Mouse (Mus musculus) thymus, postnatal 36 days (tissue): ENCODE measurements around the gene Tmem234.

Experiments
- DNase-seq, 2 experiments: peaks; one replicate each; pipeline ENCODE4 v3.0.0; 2022; ENCODE audit warnings: mixed read lengths in 2 of 2

The Tmem234 gene

GRCm38 (mm10) chr4:129622803-129623535 lies 22.5 kb downstream of the Tmem234 start:
- DNase-seq, result no peak

GRCm38 (mm10) chr4:129623681-129624091 lies 23.2 kb downstream of the Tmem234 start, which contains the start of gene Ccdc28b:
Gene Ccdc28b, minus strand, starts transcription at chr4:129623947.
- peak; percentile 54 to 58 for DNase-seq

GRCm38 (mm10) chr4:129624281-129625028 lies 24.0 kb downstream of the Tmem234 start:
- DNase-seq, result peak; percentile 79 to 91

GRCm38 (mm10) chr4:129625029-129625370 lies 24.5 kb downstream of the Tmem234 start:
- peak; percentile 62 to 74 for DNase-seq

GRCm38 (mm10) chr4:129625496-129625895 lies 25.0 kb downstream of the Tmem234 start:
- no peak for DNase-seq

- no peak for DNase-seq
Measured at GRCm38 (mm10) chr4:129626035-129626434, 25.6 kb downstream of the Tmem234 start.

- no peak for DNase-seq
Measured at GRCm38 (mm10) chr4:129630944-129631343, 30.5 kb downstream of the Tmem234 start.

- DNase-seq, result no peak
Measured at GRCm38 (mm10) chr4:129631867-129632266, 31.4 kb downstream of the Tmem234 start.

GRCm38 (mm10) chr4:129633852-129634251 lies 33.4 kb downstream of the Tmem234 start:
- no peak for DNase-seq

GRCm38 (mm10) chr4:129639221-129639620 lies 38.8 kb downstream of the Tmem234 start:
- no peak for DNase-seq

- peak in 1 of 2 experiments; percentile 47 for DNase-seq
Measured at GRCm38 (mm10) chr4:129640101-129640637, 39.7 kb downstream of the Tmem234 start.

- peak; percentile 94 to 96 for DNase-seq
Measured at GRCm38 (mm10) chr4:129640638-129641467, 40.4 kb downstream of the Tmem234 start, which contains the start of gene Txlna. Gene Txlna, minus strand, starts transcription at chr4:129641065.

- no peak for DNase-seq
Measured at GRCm38 (mm10) chr4:129641756-129642155, 41.3 kb downstream of the Tmem234 start.

GRCm38 (mm10) chr4:129645204-129645603 lies 44.7 kb downstream of the Tmem234 start:
- DNase-seq, result no peak

- DNase-seq, result no peak
Measured at GRCm38 (mm10) chr4:129648656-129649055, 48.2 kb downstream of the Tmem234 start.

GRCm38 (mm10) chr4:129650359-129650758 lies 49.9 kb downstream of the Tmem234 start:
- no peak for DNase-seq

GRCm38 (mm10) chr4:129654770-129655169 lies 54.3 kb downstream of the Tmem234 start:
- DNase-seq, result no peak

GRCm38 (mm10) chr4:129661584-129661983 lies 61.1 kb downstream of the Tmem234 start:
- DNase-seq, result no peak

GRCm38 (mm10) chr4:129662255-129662813 lies 61.9 kb downstream of the Tmem234 start:
- no peak for DNase-seq

GRCm38 (mm10) chr4:129671491-129672082 lies 71.1 kb downstream of the Tmem234 start:
- DNase-seq, result peak; percentile 41

- DNase-seq, result peak; percentile 82 to 84
Measured at GRCm38 (mm10) chr4:129672083-129672877, 71.8 kb downstream of the Tmem234 start, which contains the start of gene Kpna6. Gene Kpna6, minus strand, starts transcription at chr4:129672767.
